Mouse (Mus musculus) MEL (cell line): Measurements from ENCODE around the gene Dnaaf2.

Experiments
- CHD1 ChIP-seq: IDR thresholded peaks from 2 replicates; pipeline ENCODE4 v1.6.1; 2012; ENCODE audit warnings: low read depth, mild to moderate bottlenecking, inconsistent platforms, low read length, improper control_type of control experiment
- CTCF ChIP-seq, 3 experiments: IDR thresholded peaks in 2 of 3; conservative IDR thresholded peaks in 1 of 3; 2 replicates each; pipeline ENCODE4 v1.5.1; 2011 to 2012; ENCODE audit warnings: low read length in 3 of 3, low read depth in 2 of 3, mild to moderate bottlenecking in 2 of 3, improper control_type of control experiment in 1 of 3, inconsistent platforms in 1 of 3, mixed read lengths in 1 of 3, moderate library complexity in 1 of 3; ENCODE audit not compliant: control insufficient read depth in 1 of 3, insufficient read depth in 1 of 3, poor library complexity in 1 of 3, severe bottlenecking in 1 of 3
- ELF1 ChIP-seq: IDR thresholded peaks from 2 replicates; pipeline ENCODE4 v1.6.1; 2014; ENCODE audit warnings: low read depth, mild to moderate bottlenecking, inconsistent platforms, low read length, improper control_type of control experiment, moderate library complexity
- EP300 ChIP-seq, 2 experiments: IDR thresholded peaks; 2 replicates each; pipeline ENCODE4 v1.6.1; 2011; ENCODE audit warnings: improper control_type of control experiment in 2 of 2, low read length in 2 of 2, low read depth in 1 of 2, mild to moderate bottlenecking in 1 of 2
- GATA1 ChIP-seq: IDR thresholded peaks from 2 replicates; pipeline ENCODE4 v1.6.1; 2011; ENCODE audit warnings: low read depth, low read length, improper control_type of control experiment
- MAZ ChIP-seq: IDR thresholded peaks from 2 replicates; pipeline ENCODE4 v1.6.1; 2012; ENCODE audit warnings: low read depth, mild to moderate bottlenecking, inconsistent platforms, low read length, improper control_type of control experiment
- MXI1 ChIP-seq: IDR thresholded peaks from 2 replicates; pipeline ENCODE4 v1.6.1; 2011; ENCODE audit warnings: mild to moderate bottlenecking, low read depth, low read length, improper control_type of control experiment
- NRF1 ChIP-seq: IDR thresholded peaks from 2 replicates; pipeline ENCODE4 v1.6.1; 2014; ENCODE audit warnings: low read depth, mild to moderate bottlenecking, inconsistent platforms, low read length, improper control_type of control experiment, moderate library complexity; ENCODE audit not compliant: poor library complexity, insufficient read depth, severe bottlenecking
- POLR2A ChIP-seq, 2 experiments: IDR thresholded peaks; 2 replicates each; pipeline ENCODE4 v1.6.1; 2011 to 2012; ENCODE audit warnings: low read length in 2 of 2, mild to moderate bottlenecking in 2 of 2, control low read depth in 1 of 2, improper control_type of control experiment in 1 of 2, low read depth in 1 of 2, moderate library complexity in 1 of 2; ENCODE audit not compliant: control insufficient read depth in 1 of 2, insufficient read depth in 1 of 2, poor library complexity in 1 of 2
- POLR2AphosphoS2 ChIP-seq: IDR thresholded peaks from 2 replicates; pipeline ENCODE4 v1.6.1; 2011; ENCODE audit warnings: low read length, improper control_type of control experiment
- TAL1 ChIP-seq: IDR thresholded peaks from 2 replicates; pipeline ENCODE4 v1.6.1; 2012; ENCODE audit warnings: mild to moderate bottlenecking, inconsistent platforms, low read length, moderate library complexity, mixed read lengths
- USF1 ChIP-seq: IDR thresholded peaks from 2 replicates; pipeline ENCODE4 v1.6.1; 2014; ENCODE audit warnings: low read depth, mild to moderate bottlenecking, inconsistent platforms, low read length, improper control_type of control experiment, moderate library complexity
- ZMIZ1 ChIP-seq: IDR thresholded peaks from 2 replicates; pipeline ENCODE4 v1.6.1; 2012; ENCODE audit warnings: low read depth, mild to moderate bottlenecking, inconsistent platforms, low read length, improper control_type of control experiment, moderate library complexity

DNA sequence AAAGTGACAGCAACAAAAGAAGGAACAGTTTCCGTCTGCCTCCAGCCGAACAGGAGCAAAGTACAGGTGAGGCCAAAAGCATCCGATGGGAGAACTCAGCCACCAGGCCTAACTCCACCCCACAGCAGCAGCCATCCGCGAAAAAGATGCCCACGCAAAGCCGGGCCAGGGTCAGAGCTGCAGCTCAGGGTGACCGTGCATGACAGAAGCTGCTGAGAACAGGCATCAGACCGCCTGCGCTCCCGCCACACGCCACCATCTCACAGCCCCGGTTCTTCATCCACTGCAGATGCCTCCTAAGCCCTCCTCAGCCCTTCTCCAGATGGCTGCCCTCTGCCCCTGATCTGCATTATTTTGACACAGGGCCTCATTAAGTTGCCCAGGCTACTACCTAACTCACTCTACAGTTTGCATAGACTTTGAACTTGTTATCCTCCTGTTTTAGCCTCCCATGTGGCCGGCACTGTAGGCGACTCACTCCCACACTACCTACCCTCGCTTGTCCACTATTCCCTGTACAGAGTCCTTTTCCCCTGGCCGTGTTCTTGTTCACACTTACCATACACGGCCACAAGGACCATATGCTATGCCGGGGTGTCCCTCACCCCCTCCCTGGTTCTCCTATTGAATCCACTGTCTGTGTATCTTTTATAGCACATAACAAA lies 22.5 kb upstream of the Dnaaf2 start:
- no peak for TF ChIP-seq EP300 (IDR thresholded peaks at IDR 0.05; ENCODE audit: low read depth in 1 of 2, low read length in 2 of 2)
- no peak for TF ChIP-seq CHD1
- no peak for TF ChIP-seq USF1
- no peak for TF ChIP-seq CTCF (IDR thresholded peaks at IDR 0.05 in 2 of 3, conservative IDR thresholded peaks at IDR 0.05 in 1 of 3; ENCODE audit: control insufficient read depth in 1 of 3, insufficient read depth in 1 of 3, low read depth in 2 of 3, low read length in 3 of 3, poor library complexity in 1 of 3, severe bottlenecking in 1 of 3)
- no peak for TF ChIP-seq POLR2A (IDR thresholded peaks at IDR 0.05; ENCODE audit: control insufficient read depth in 1 of 2, insufficient read depth in 1 of 2, low read depth in 1 of 2, low read length in 2 of 2, poor library complexity in 1 of 2)
- no peak for TF ChIP-seq MAZ
- no peak for TF ChIP-seq ZMIZ1
- TF ChIP-seq POLR2AphosphoS2 = no peak
- TF ChIP-seq ELF1 = no peak
- no peak for TF ChIP-seq NRF1
- TF ChIP-seq MXI1 = no peak
- TF ChIP-seq GATA1 = no peak
- TF ChIP-seq TAL1 = no peak
